Mouse (Mus musculus) ES-Bruce4 (cell line): ENCODE results near the gene Tmtc4.

ENCODE experiments used
- CTCF ChIP-seq: IDR thresholded peaks from one replicate; pipeline ENCODE4 v1.8.1; 2011; ENCODE audit warnings: low read depth, low read length
- EP300 ChIP-seq: IDR thresholded peaks from 2 replicates; pipeline ENCODE4 v1.6.1; 2011; ENCODE audit warnings: low read depth, low read length; ENCODE audit not compliant: insufficient read depth
- POLR2A ChIP-seq: IDR thresholded peaks from one replicate; pipeline ENCODE4 v1.8.1; 2011; ENCODE audit warnings: low read length; ENCODE audit not compliant: insufficient read depth

GRCm38 (mm10) chr14:122951676-122952445 lies 32.0 kb downstream of the Tmtc4 start:
- TF ChIP-seq POLR2A = no peak
- no peak for TF ChIP-seq CTCF
- no peak for TF ChIP-seq EP300
